Comparison of ENCODE assay signal across 9 mouse cellular contexts in the genomic region with DNA sequence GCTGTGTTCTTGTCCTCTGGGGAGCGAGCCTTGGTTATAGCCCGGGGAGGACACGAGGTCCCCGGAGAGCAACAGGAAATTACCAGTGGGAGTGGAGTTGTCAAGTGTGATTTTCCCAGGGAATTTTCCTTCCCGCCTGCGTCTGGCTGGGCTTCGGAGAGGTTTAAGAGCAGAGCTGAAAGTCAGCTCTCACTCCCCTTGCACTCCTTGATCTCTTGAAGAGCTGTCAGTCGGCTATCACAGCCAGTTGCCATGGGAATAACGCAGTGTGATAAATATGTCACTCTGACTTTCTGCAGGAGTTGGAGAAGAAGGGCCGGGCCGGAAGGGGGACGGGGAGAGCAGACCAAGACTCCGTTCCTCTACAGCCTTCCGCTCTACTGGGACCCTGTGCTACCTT. TPM values are rescaled to one million over a fixed set of nuclear protein-coding genes. Genes with fewer than 3 reads are reported as not detected.
A peak's percentile ranks its signal among the peaks of the same experiment; 100 is the strongest.
DNase-seq lines count a peak whose midpoint lies in the region; ATAC-seq lines count a peak whose summit lies in the region.
"Had no signal": no experiment of that assay in that cellular context is flagged by ENCODE, and none has a peak within 500 bp of the region (broad histone marks: within the 10 kb centered on the region; RNA-seq: fewer than 3 reads in every experiment).

No protein-coding gene starts in this region.

- ATAC-seq in embryonic facial prominence, embryonic 11.5 days (replicated peaks; ENCODE audit: insufficient number of reproducible peaks, low FRiP score, low TSS enrichment, low read depth), result no peak
- peak; percentile 65; the same call in 1 of the 2 replicates for ATAC-seq in lung, embryonic 16.5 days (ENCODE audit: low read depth)

- H3K27me3 ChIP-seq in embryonic facial prominence, embryonic 11.5 days (ENCODE audit: control insufficient read depth, insufficient read depth, low read length), result no peaks in the 10 kb centered on the region
- no peaks in the 10 kb centered on the region for H3K27me3 ChIP-seq in embryonic facial prominence, embryonic 10.5 days (replicated peaks; ENCODE audit: low read depth, poor library complexity, severe bottlenecking)
- H3K27me3 ChIP-seq in lung, embryonic 16.5 days (ENCODE audit: control insufficient read depth, insufficient read depth, low read depth, low read length), result no peaks in the 10 kb centered on the region

- DNase-seq in embryonic facial prominence, embryonic 11.5 days (ENCODE audit: low spot score), result peak; percentile 25
- no peak for DNase-seq in embryonic facial prominence, embryonic 10.5 days (ENCODE audit: low spot score)
- peak; percentile 25 for DNase-seq in R1 (ENCODE audit: low read depth, low spot score)
- DNase-seq in heart, postnatal 10 days, result peak; percentile 16 to 28
- no peak for DNase-seq in left cerebral cortex, adult 9 months (ENCODE audit: low spot score in 2 of 2)
- DNase-seq in T-cell, adult 2 months (ENCODE audit: low spot score), result no peak
- no peak for DNase-seq in frontal cortex, postnatal 36 days (ENCODE audit: low spot score in 2 of 2)
- DNase-seq: cerebellum, adult 11 months had no signal

- H3K9me3 ChIP-seq in embryonic facial prominence, embryonic 11.5 days (replicated peaks; ENCODE audit: control insufficient read depth, low read length), result no peaks in the 10 kb centered on the region
- no peaks in the 10 kb centered on the region for H3K9me3 ChIP-seq in embryonic facial prominence, embryonic 10.5 days
- no peaks in the 10 kb centered on the region for H3K9me3 ChIP-seq in lung, embryonic 16.5 days (ENCODE audit: control insufficient read depth, low read length)

- 51% methylated on average over 14 of the region's 14 CpGs for WGBS in embryonic facial prominence, embryonic 11.5 days
- WGBS in embryonic facial prominence, embryonic 10.5 days, result 64% methylated on average over 14 of the region's 14 CpGs
- WGBS in lung, embryonic 16.5 days, result 13% methylated on average over 14 of the region's 14 CpGs

- intact Hi-C loops in heart, postnatal 10 days (cut with DNase I), result no loop called here

- no peaks in the 10 kb centered on the region for H3K4me1 ChIP-seq in embryonic facial prominence, embryonic 11.5 days (ENCODE audit: control insufficient read depth, insufficient read depth, low read length)
- peaks cover 8% of the 10 kb centered on the region for H3K4me1 ChIP-seq in embryonic facial prominence, embryonic 10.5 days
- H3K4me1 ChIP-seq in lung, embryonic 16.5 days (replicated peaks; ENCODE audit: control insufficient read depth, insufficient read depth, low read length), result peaks cover 8% of the 10 kb centered on the region

- no peaks in the 10 kb centered on the region for H3K36me3 ChIP-seq in embryonic facial prominence, embryonic 11.5 days (replicated peaks; ENCODE audit: control insufficient read depth, insufficient read depth, low read depth, low read length)
- no peaks in the 10 kb centered on the region for H3K36me3 ChIP-seq in embryonic facial prominence, embryonic 10.5 days (replicated peaks)
- no peaks in the 10 kb centered on the region for H3K36me3 ChIP-seq in lung, embryonic 16.5 days (ENCODE audit: control insufficient read depth, insufficient read depth, low read length)

- no peak overlapping the region for H3K9ac ChIP-seq in embryonic facial prominence, embryonic 11.5 days (replicated peaks; ENCODE audit: low read length)
- H3K9ac ChIP-seq in lung, embryonic 16.5 days (ENCODE audit: low read length), result peak overlapping the region; percentile 14; the same call in 1 of the 2 replicates

- H3K27ac ChIP-seq in embryonic facial prominence, embryonic 11.5 days (replicated peaks; ENCODE audit: low read depth, low read length), result no peak overlapping the region
- no peak overlapping the region for H3K27ac ChIP-seq in embryonic facial prominence, embryonic 10.5 days (replicated peaks)
- no peak overlapping the region for H3K27ac ChIP-seq in lung, embryonic 16.5 days (ENCODE audit: low read length)

- H3K4me3 ChIP-seq in embryonic facial prominence, embryonic 11.5 days (ENCODE audit: low read depth, low read length), result no peak overlapping the region
- no peak overlapping the region for H3K4me3 ChIP-seq in embryonic facial prominence, embryonic 10.5 days
- no peak overlapping the region for H3K4me3 ChIP-seq in lung, embryonic 16.5 days (ENCODE audit: low read length)

- H3K4me2 ChIP-seq in embryonic facial prominence, embryonic 11.5 days (ENCODE audit: low read depth, low read length), result no peak overlapping the region
- peak overlapping the region; percentile 29 for H3K4me2 ChIP-seq in lung, embryonic 16.5 days (ENCODE audit: low read depth, low read length)

RNA-seq across cellular contexts. Expression of gene 3110009E18Rik, which starts 55.3 kb away (rescaled TPM):
- polyA plus RNA-seq in embryonic facial prominence, embryonic 11.5 days (2014; fragmentation: Nextera tagmentation; extraction: Ambion mirVana), result 20.7 and 21.1 TPM in 2 replicates
- 19.8 and 20.7 TPM in 2 replicates for polyA plus RNA-seq in embryonic facial prominence, embryonic 10.5 days (2016; fragmentation: Nextera tagmentation; extraction: Ambion mirVana)
- 1 to 10 TPM; 4.5 to 7.0 TPM for total RNA-seq in heart, postnatal 10 days (2021)
- 18.1 and 18.7 TPM in 2 replicates for polyA plus RNA-seq in lung, embryonic 16.5 days (2015; fragmentation: Nextera tagmentation; extraction: Ambion mirVana)

RNA-seq across cellular contexts. Expression of gene Dbi, which starts 55.4 kb away (rescaled TPM):
- 674 and 686 TPM in 2 replicates for polyA plus RNA-seq in embryonic facial prominence, embryonic 11.5 days (2014; fragmentation: Nextera tagmentation; extraction: Ambion mirVana)
- 693 and 727 TPM in 2 replicates for polyA plus RNA-seq in embryonic facial prominence, embryonic 10.5 days (2016; fragmentation: Nextera tagmentation; extraction: Ambion mirVana)
- total RNA-seq in heart, postnatal 10 days (2021), result 100 to 1,000 TPM; 424 to 472 TPM
- polyA plus RNA-seq in lung, embryonic 16.5 days (2015; fragmentation: Nextera tagmentation; extraction: Ambion mirVana), result 457 and 459 TPM in 2 replicates

Comparison
In these comparisons a context has a peak if more than half of its experiments do, and no peak if none do; other contexts are left out.
1. DNase-seq: peak in embryonic facial prominence, embryonic 11.5 days (single experiment), R1 (single experiment) and heart, postnatal 10 days (2 of 2); none in embryonic facial prominence, embryonic 10.5 days (single experiment), left cerebral cortex, adult 9 months (0 of 2), T-cell, adult 2 months (single experiment) and frontal cortex, postnatal 36 days (0 of 2).